In the genomic region with DNA sequence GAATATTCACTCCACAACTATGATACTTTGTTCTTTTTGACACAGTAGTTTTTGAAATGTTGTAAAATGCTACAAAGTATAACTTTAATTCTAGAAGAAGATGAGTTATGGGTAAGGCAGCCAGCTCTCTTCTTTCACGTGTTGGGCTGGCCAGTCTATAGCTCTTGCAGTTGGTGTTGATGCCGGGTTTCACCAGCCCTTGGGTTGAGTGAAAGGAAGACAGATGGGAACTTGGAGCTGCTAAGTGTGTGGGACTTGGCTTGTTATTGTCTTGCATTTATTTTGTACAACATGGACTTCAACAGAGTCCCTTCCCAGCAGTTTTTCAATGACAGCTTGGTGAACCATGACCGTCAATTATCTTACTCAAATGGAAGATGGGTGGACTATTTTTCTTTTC, we compare ENCODE assay signal across 28 mouse cellular contexts. TPM values are rescaled to one million over a fixed set of nuclear protein-coding genes. Genes with fewer than 3 reads are reported as not detected.
"Had no signal": no experiment of that assay in that cellular context is flagged by ENCODE, and none has a peak within 500 bp of the region (broad histone marks: within the 10 kb centered on the region; RNA-seq: fewer than 3 reads in every experiment).

No protein-coding gene starts in this region.

- H3K4me1 ChIP-seq: heart, embryonic 10.5 days; heart, embryonic 12.5 days; hindbrain, embryonic 10.5 days; hindbrain, embryonic 13.5 days; hindbrain, embryonic 15.5 days; intestine, embryonic 15.5 days; limb, embryonic 13.5 days; limb, embryonic 15.5 days; liver, embryonic 12.5 days had no signal

- H3K36me3 ChIP-seq: heart, embryonic 10.5 days; heart, embryonic 12.5 days; hindbrain, embryonic 10.5 days; hindbrain, embryonic 13.5 days; hindbrain, embryonic 15.5 days; intestine, embryonic 15.5 days; limb, embryonic 15.5 days; liver, embryonic 12.5 days had no signal

- H3K27ac ChIP-seq: gastrocnemius, adult 2 months; heart, adult 2 months; heart, embryonic 10.5 days; hindbrain, embryonic 10.5 days; hindbrain, embryonic 13.5 days; hindbrain, embryonic 15.5 days; intestine, embryonic 15.5 days; limb, embryonic 13.5 days; limb, embryonic 15.5 days; liver, embryonic 12.5 days; liver, embryonic 14.5 days had no signal

- ATAC-seq: inflammation-experienced regulatory T-cells, adult 6 months; intestine, embryonic 15.5 days; intestine, postnatal 0 days; liver, embryonic 12.5 days had no signal

- H3K9me3 ChIP-seq: heart, embryonic 10.5 days; heart, embryonic 12.5 days; hindbrain, embryonic 10.5 days; hindbrain, embryonic 13.5 days; hindbrain, embryonic 15.5 days; intestine, embryonic 15.5 days; limb, embryonic 13.5 days; limb, embryonic 15.5 days; liver, embryonic 12.5 days had no signal

- H3K27me3 ChIP-seq: heart, embryonic 12.5 days; hindbrain, embryonic 13.5 days; hindbrain, embryonic 15.5 days; intestine, embryonic 15.5 days; limb, embryonic 13.5 days; limb, embryonic 15.5 days; liver, embryonic 12.5 days had no signal

- H3K4me3 ChIP-seq: gastrocnemius, adult 2 months; heart, adult 2 months; heart, embryonic 10.5 days; heart, embryonic 12.5 days; hindbrain, embryonic 10.5 days; hindbrain, embryonic 13.5 days; hindbrain, embryonic 15.5 days; intestine, embryonic 15.5 days; limb, embryonic 13.5 days; limb, embryonic 15.5 days; liver, embryonic 12.5 days had no signal

- DNase-seq: gastrocnemius, adult 2 months; gastrocnemius, postnatal 10 days; gastrocnemius, postnatal 25 days; heart, adult 2 months; heart, postnatal 10 days; heart, postnatal 4 days; kidney, adult 18-20 months; kidney, adult 8-10 months; kidney, postnatal 10 days; kidney, postnatal 25 days; layer of hippocampus, adult 9-11 months; layer of hippocampus, postnatal 36 days; left cerebral cortex, postnatal 4 days had no signal

- H3K9ac ChIP-seq: heart, embryonic 12.5 days; hindbrain, embryonic 13.5 days; hindbrain, embryonic 15.5 days; intestine, embryonic 15.5 days; limb, embryonic 13.5 days; limb, embryonic 15.5 days; liver, embryonic 12.5 days; liver, embryonic 14.5 days had no signal

- H3K4me2 ChIP-seq: heart, embryonic 12.5 days; hindbrain, embryonic 13.5 days; hindbrain, embryonic 15.5 days; intestine, embryonic 15.5 days; limb, embryonic 13.5 days; limb, embryonic 15.5 days; liver, embryonic 12.5 days had no signal

RNA-seq across cellular contexts. Expression of gene Pthlh, which starts 16.2 kb away (rescaled TPM):
- total RNA-seq: granulocyte monocyte progenitor cell, adult 5-6 weeks; liver, adult 2 months had no signal
- polyA plus RNA-seq: inflammation-experienced regulatory T-cells, adult 6 months; liver, adult 2 months; liver, embryonic 14.5 days; liver, embryonic 16.5 days had no signal
